Mouse (Mus musculus): ENCODE measurements around the gene Ugt2b1. TPM values are rescaled to one million over a fixed set of nuclear protein-coding genes. Genes with fewer than 3 reads are reported as not detected.
"Not testable (repeated sequence)": the region's sequence is repeated elsewhere in the genome, so short reads cannot be mapped to it uniquely, and the experiment has no call there.

The Ugt2b1 gene
- not detected in 2 replicates for polyA plus RNA-seq (2015; fragmentation: Nextera tagmentation; extraction: Ambion mirVana)

GRCm38 (mm10) chr5:86926426-86926825 is at the start of gene Ugt2b1:
TSS of gene Ugt2b1 (minus strand) at chr5:86926530.
- H3K27ac ChIP-seq (ENCODE audit: low read length): no peak within 1 kb of the TSS
- no peak for ATAC-seq (ENCODE audit: low FRiP score, low TSS enrichment)
- no peak within 1 kb of the TSS for H3K4me3 ChIP-seq (ENCODE audit: low read length)
- H3K9ac ChIP-seq (replicated peaks; ENCODE audit: low read length): no peak within 1 kb of the TSS
- 84% methylated on average over 2 of the region's 2 CpGs for WGBS
- H3K4me2 ChIP-seq (replicated peaks; ENCODE audit: low read depth, low read length): no peak within 1 kb of the TSS
- no peaks in the 10 kb centered on the region for H3K27me3 ChIP-seq (ENCODE audit: insufficient read depth, low read length)
- H3K4me1 ChIP-seq (ENCODE audit: insufficient read depth, low read length): no peaks in the 10 kb centered on the region
- no peaks in the 10 kb centered on the region for H3K36me3 ChIP-seq (ENCODE audit: insufficient read depth, low read length)
- H3K9me3 ChIP-seq (ENCODE audit: low read length): no peaks in the 10 kb centered on the region

GRCm38 (mm10) chr5:86967271-86967670 is 40.9 kb upstream of the Ugt2b1 start:
- not testable (repeated sequence) for H3K27ac ChIP-seq (ENCODE audit: low read length); H3K4me1 ChIP-seq (ENCODE audit: insufficient read depth, low read length); H3K27me3 ChIP-seq (ENCODE audit: insufficient read depth, low read length); H3K36me3 ChIP-seq (ENCODE audit: insufficient read depth, low read length); H3K9ac ChIP-seq (replicated peaks; ENCODE audit: low read length); ATAC-seq (ENCODE audit: low FRiP score, low TSS enrichment); H3K9me3 ChIP-seq (ENCODE audit: low read length); H3K4me3 ChIP-seq (ENCODE audit: low read length); H3K4me2 ChIP-seq (replicated peaks; ENCODE audit: low read depth, low read length)
- WGBS: 85% methylated on average over 5 of the region's 5 CpGs

GRCm38 (mm10) chr5:86962849-86963248 is 36.5 kb upstream of the Ugt2b1 start:
- not testable (repeated sequence) for H3K4me2 ChIP-seq (replicated peaks; ENCODE audit: low read depth, low read length); H3K4me3 ChIP-seq (ENCODE audit: low read length); H3K9me3 ChIP-seq (ENCODE audit: low read length); H3K9ac ChIP-seq (replicated peaks; ENCODE audit: low read length); H3K36me3 ChIP-seq (ENCODE audit: insufficient read depth, low read length); H3K27me3 ChIP-seq (ENCODE audit: insufficient read depth, low read length); H3K27ac ChIP-seq (ENCODE audit: low read length); H3K4me1 ChIP-seq (ENCODE audit: insufficient read depth, low read length); ATAC-seq (ENCODE audit: low FRiP score, low TSS enrichment)
- WGBS: 22% methylated on average over 1 of the region's 1 CpGs

GRCm38 (mm10) chr5:86961587-86962358 is 35.4 kb upstream of the Ugt2b1 start:
- H3K4me2 ChIP-seq (replicated peaks; ENCODE audit: low read depth, low read length): no peak overlapping the region
- H3K27me3 ChIP-seq (ENCODE audit: insufficient read depth, low read length): no peaks in the 10 kb centered on the region
- ATAC-seq (ENCODE audit: low FRiP score, low TSS enrichment): peak; percentile 51; the same call in 1 of the 2 replicates
- H3K27ac ChIP-seq (ENCODE audit: low read length): no peak overlapping the region
- WGBS: 65% methylated on average over 3 of the region's 3 CpGs
- H3K9me3 ChIP-seq (ENCODE audit: low read length): no peaks in the 10 kb centered on the region
- no peaks in the 10 kb centered on the region for H3K4me1 ChIP-seq (ENCODE audit: insufficient read depth, low read length)
- no peaks in the 10 kb centered on the region for H3K36me3 ChIP-seq (ENCODE audit: insufficient read depth, low read length)
- H3K9ac ChIP-seq (replicated peaks; ENCODE audit: low read length): no peak overlapping the region
- no peak overlapping the region for H3K4me3 ChIP-seq (ENCODE audit: low read length)

GRCm38 (mm10) chr5:86960504-86960903 is 34.2 kb upstream of the Ugt2b1 start:
- ATAC-seq (ENCODE audit: low FRiP score, low TSS enrichment): no peak
- Histone ChIP-seq H3K4me3 (ENCODE audit: low read length) (no peak overlapping the region), H3K4me2 (replicated peaks; ENCODE audit: low read depth, low read length) (no peak overlapping the region), H3K36me3 (ENCODE audit: insufficient read depth, low read length) (no peaks in the 10 kb centered on the region), H3K27me3 (ENCODE audit: insufficient read depth, low read length) (no peaks in the 10 kb centered on the region), H3K4me1 (ENCODE audit: insufficient read depth, low read length) (no peaks in the 10 kb centered on the region), H3K27ac (ENCODE audit: low read length) (no peak overlapping the region), H3K9me3 (ENCODE audit: low read length) (no peaks in the 10 kb centered on the region), H3K9ac (replicated peaks; ENCODE audit: low read length) (no peak overlapping the region)
- WGBS: 79% methylated on average over 3 of the region's 3 CpGs

GRCm38 (mm10) chr5:86942111-86942510 is 15.8 kb upstream of the Ugt2b1 start:
- H3K9ac ChIP-seq (replicated peaks; ENCODE audit: low read length): no peak overlapping the region
- H3K4me3 ChIP-seq (ENCODE audit: low read length): no peak overlapping the region
- H3K4me2 ChIP-seq (replicated peaks; ENCODE audit: low read depth, low read length): no peak overlapping the region
- H3K36me3 ChIP-seq (ENCODE audit: insufficient read depth, low read length): no peaks in the 10 kb centered on the region
- no peaks in the 10 kb centered on the region for H3K9me3 ChIP-seq (ENCODE audit: low read length)
- no peak for ATAC-seq (ENCODE audit: low FRiP score, low TSS enrichment)
- H3K4me1 ChIP-seq (ENCODE audit: insufficient read depth, low read length): no peaks in the 10 kb centered on the region
- no peak overlapping the region for H3K27ac ChIP-seq (ENCODE audit: low read length)
- no peaks in the 10 kb centered on the region for H3K27me3 ChIP-seq (ENCODE audit: insufficient read depth, low read length)
- 79% methylated on average over 2 of the region's 2 CpGs for WGBS

GRCm38 (mm10) chr5:86920661-86921233 is 5.6 kb downstream of the Ugt2b1 start:
- Histone ChIP-seq H3K36me3 (ENCODE audit: insufficient read depth, low read length) (no peaks in the 10 kb centered on the region), H3K9ac (replicated peaks; ENCODE audit: low read length) (no peak overlapping the region), H3K9me3 (ENCODE audit: low read length) (no peaks in the 10 kb centered on the region), H3K4me3 (ENCODE audit: low read length) (no peak overlapping the region), H3K4me1 (ENCODE audit: insufficient read depth, low read length) (no peaks in the 10 kb centered on the region), H3K27ac (ENCODE audit: low read length) (no peak overlapping the region), H3K4me2 (replicated peaks; ENCODE audit: low read depth, low read length) (no peak overlapping the region), H3K27me3 (ENCODE audit: insufficient read depth, low read length) (no peaks in the 10 kb centered on the region)
- WGBS: 62% methylated on average over 3 of the region's 3 CpGs
- no peak for ATAC-seq (ENCODE audit: low FRiP score, low TSS enrichment)

GRCm38 (mm10) chr5:86911357-86912099 is 14.8 kb downstream of the Ugt2b1 start:
- H3K27me3 ChIP-seq (ENCODE audit: insufficient read depth, low read length): no peaks in the 10 kb centered on the region
- H3K4me2 ChIP-seq (replicated peaks; ENCODE audit: low read depth, low read length): no peak overlapping the region
- H3K4me3 ChIP-seq (ENCODE audit: low read length): no peak overlapping the region
- no peaks in the 10 kb centered on the region for H3K9me3 ChIP-seq (ENCODE audit: low read length)
- ATAC-seq (ENCODE audit: low FRiP score, low TSS enrichment): no peak
- no peaks in the 10 kb centered on the region for H3K4me1 ChIP-seq (ENCODE audit: insufficient read depth, low read length)
- H3K27ac ChIP-seq (ENCODE audit: low read length): no peak overlapping the region
- H3K9ac ChIP-seq (replicated peaks; ENCODE audit: low read length): no peak overlapping the region
- WGBS: 71% methylated on average over 3 of the region's 3 CpGs
- H3K36me3 ChIP-seq (ENCODE audit: insufficient read depth, low read length): no peaks in the 10 kb centered on the region

GRCm38 (mm10) chr5:86910770-86911169 is 15.6 kb downstream of the Ugt2b1 start:
- WGBS: 40% methylated on average over 1 of the region's 1 CpGs
- H3K9ac ChIP-seq (replicated peaks; ENCODE audit: low read length): no peak overlapping the region
- ATAC-seq (ENCODE audit: low FRiP score, low TSS enrichment): no peak
- H3K4me2 ChIP-seq (replicated peaks; ENCODE audit: low read depth, low read length): no peak overlapping the region
- no peaks in the 10 kb centered on the region for H3K4me1 ChIP-seq (ENCODE audit: insufficient read depth, low read length)
- H3K27ac ChIP-seq (ENCODE audit: low read length): no peak overlapping the region
- H3K36me3 ChIP-seq (ENCODE audit: insufficient read depth, low read length): no peaks in the 10 kb centered on the region
- no peaks in the 10 kb centered on the region for H3K9me3 ChIP-seq (ENCODE audit: low read length)
- no peak overlapping the region for H3K4me3 ChIP-seq (ENCODE audit: low read length)
- no peaks in the 10 kb centered on the region for H3K27me3 ChIP-seq (ENCODE audit: insufficient read depth, low read length)

GRCm38 (mm10) chr5:86906758-86907157 is 19.6 kb downstream of the Ugt2b1 start, which contains the start of gene Ugt2b34:
TSS of gene Ugt2b34 (minus strand) at chr5:86906937.
- WGBS: 67% methylated on average over 1 of the region's 1 CpGs
- no peak for ATAC-seq (ENCODE audit: low FRiP score, low TSS enrichment)
- Histone ChIP-seq H3K9ac (replicated peaks; ENCODE audit: low read length) (no peak within 1 kb of the TSS), H3K27ac (ENCODE audit: low read length) (no peak within 1 kb of the TSS), H3K4me2 (replicated peaks; ENCODE audit: low read depth, low read length) (no peak within 1 kb of the TSS), H3K9me3 (ENCODE audit: low read length) (no peaks in the 10 kb centered on the region), H3K4me1 (ENCODE audit: insufficient read depth, low read length) (no peaks in the 10 kb centered on the region), H3K4me3 (ENCODE audit: low read length) (no peak within 1 kb of the TSS), H3K36me3 (ENCODE audit: insufficient read depth, low read length) (no peaks in the 10 kb centered on the region), H3K27me3 (ENCODE audit: insufficient read depth, low read length) (no peaks in the 10 kb centered on the region)

Measured in kidney, embryonic 16.5 days (tissue).